Mouse (Mus musculus) neural tube, embryonic 14.5 days (tissue): Measurements from ENCODE around the gene Ccdc83. TPM values are rescaled to one million over a fixed set of nuclear protein-coding genes. Genes with fewer than 3 reads are reported as not detected.
"Not testable (repeated sequence)": the region's sequence is repeated elsewhere in the genome, so short reads cannot be mapped to it uniquely, and the experiment has no call there.

Experiments
- ATAC-seq: fragments of 200-750 bp; cut with Nextera tagmentation; 2 replicates; pipeline ENCODE4 v1.8.0; 2017; ENCODE audit warnings: low read depth, mild to moderate bottlenecking, moderate TSS enrichment, moderate library complexity
- H3K27ac ChIP-seq: fragments of 300-500 bp; sonication (generic); 2 replicates; pipeline ENCODE4 v1.5.1; 2014; ENCODE audit warnings: low read depth, mild to moderate bottlenecking, control low read depth, low read length, moderate library complexity, mixed read lengths
- H3K27me3 ChIP-seq: fragments of 300-500 bp; sonication (generic); 2 replicates; pipeline ENCODE4 v1.6.1; 2014; ENCODE audit warnings: low read length; ENCODE audit not compliant: control insufficient read depth, insufficient read depth
- H3K36me3 ChIP-seq: fragments of 300-500 bp; sonication (generic); 2 replicates; pipeline ENCODE4 v1.6.1; 2014; ENCODE audit warnings: low read length, mixed read lengths; ENCODE audit not compliant: control insufficient read depth, insufficient read depth
- H3K4me1 ChIP-seq: fragments of 300-500 bp; sonication (generic); 2 replicates; pipeline ENCODE4 v1.6.1; 2014; ENCODE audit warnings: low read length; ENCODE audit not compliant: control insufficient read depth, insufficient read depth
- H3K4me2 ChIP-seq: fragments of 300-500 bp; sonication (generic); 2 replicates; pipeline ENCODE4 v1.6.1; 2014; ENCODE audit warnings: mild to moderate bottlenecking, low read depth, low read length, control low read depth
- H3K4me3 ChIP-seq: fragments of 300-500 bp; sonication (generic); 2 replicates; pipeline ENCODE4 v1.5.1; 2014; ENCODE audit warnings: low read depth, low read length, control low read depth, mixed read lengths
- H3K9ac ChIP-seq: fragments of 300-500 bp; sonication (generic); replicated peaks from 2 replicates; pipeline ENCODE4 v1.6.1; 2014; ENCODE audit warnings: low read depth, mild to moderate bottlenecking, control low read depth, low read length, mixed read lengths
- H3K9me3 ChIP-seq: fragments of 300-500 bp; sonication (generic); 2 replicates; pipeline ENCODE4 v1.6.1; 2016; ENCODE audit warnings: low read length; ENCODE audit not compliant: control insufficient read depth
- WGBS: fragments of 180-500 bp; shearing (Covaris S2); extraction: QIAGEN DNeasy Blood & Tissue Kit; methylation state at CpG from one replicate; pipeline ENCODE4 v1.1.7; 2014; 5-methylcytosine and 5-hydroxymethylcytosine counted together
- polyA plus RNA-seq: library from polyadenylated mRNA; unstranded; fragments of >200 nt; fragmentation: Nextera tagmentation; extraction: Ambion mirVana; gene quantifications from 2 replicates; pipeline ENCODE4 v1.2.1, GENCODE M21; 2014

Ccdc83 gene
- polyA plus RNA-seq, 1 experiment from 2014 or later = not detected

DNA sequence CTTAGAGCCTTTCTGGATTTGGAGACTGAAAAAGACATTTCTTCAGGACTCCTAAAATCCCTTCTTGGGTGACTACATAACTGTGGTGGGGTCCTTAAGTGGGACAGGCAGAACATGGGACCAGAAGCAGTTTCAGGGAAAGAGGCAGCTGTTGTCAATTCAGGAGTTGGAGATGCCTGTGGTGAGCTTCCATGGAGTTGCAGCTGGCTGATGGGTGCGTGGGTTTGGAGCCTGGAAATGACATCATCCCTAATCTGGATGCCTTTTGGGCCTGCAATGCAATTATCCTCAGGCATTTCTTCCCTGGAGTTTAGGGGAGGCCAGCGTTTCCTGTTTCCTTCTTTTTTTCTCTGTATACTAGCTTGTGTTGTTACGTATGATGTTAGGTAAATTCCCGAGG lies 31.7 kb downstream of the Ccdc83 start:
- Histone ChIP-seq H3K4me1 (no peaks in the 10 kb centered on the region), H3K27ac (no peak overlapping the region), H3K9ac (no peak overlapping the region), H3K4me2 (no peak overlapping the region), H3K27me3 (no peaks in the 10 kb centered on the region), H3K4me3 (no peak overlapping the region), H3K36me3 (no peaks in the 10 kb centered on the region), H3K9me3 (no peaks in the 10 kb centered on the region)
- ATAC-seq = no peak
- WGBS = 71% methylated on average over 4 of the region's 4 CpGs

DNA sequence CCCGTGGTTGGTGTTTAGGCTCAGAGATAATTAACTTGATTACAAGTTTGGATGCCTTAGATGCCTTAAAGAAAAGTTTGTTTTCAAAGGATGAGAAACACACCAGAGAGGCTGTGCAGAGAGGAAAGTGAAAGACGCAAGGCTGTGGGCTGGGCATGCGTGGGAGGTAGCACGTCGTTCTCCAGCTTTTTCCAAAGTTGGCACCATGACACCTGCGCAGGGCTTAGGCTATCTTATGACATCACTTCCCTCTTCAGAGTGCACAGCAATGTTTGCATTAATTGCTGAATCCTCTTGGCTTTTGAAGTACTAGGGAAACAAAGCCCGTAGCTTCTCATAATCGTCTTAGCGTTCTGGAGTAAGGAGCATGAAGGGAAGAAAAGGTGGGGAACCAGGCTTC lies 34.1 kb downstream of the Ccdc83 start:
- no peak overlapping the region for H3K27ac ChIP-seq
- H3K9me3 ChIP-seq = no peaks in the 10 kb centered on the region
- H3K4me3 ChIP-seq = no peak overlapping the region
- no peaks in the 10 kb centered on the region for H3K27me3 ChIP-seq
- no peaks in the 10 kb centered on the region for H3K36me3 ChIP-seq
- no peak overlapping the region for H3K4me2 ChIP-seq
- ATAC-seq = no peak
- 85% methylated on average over 9 of the region's 9 CpGs for whole genome bisulfite sequencing
- no peaks in the 10 kb centered on the region for H3K4me1 ChIP-seq
- no peak overlapping the region for H3K9ac ChIP-seq

DNA sequence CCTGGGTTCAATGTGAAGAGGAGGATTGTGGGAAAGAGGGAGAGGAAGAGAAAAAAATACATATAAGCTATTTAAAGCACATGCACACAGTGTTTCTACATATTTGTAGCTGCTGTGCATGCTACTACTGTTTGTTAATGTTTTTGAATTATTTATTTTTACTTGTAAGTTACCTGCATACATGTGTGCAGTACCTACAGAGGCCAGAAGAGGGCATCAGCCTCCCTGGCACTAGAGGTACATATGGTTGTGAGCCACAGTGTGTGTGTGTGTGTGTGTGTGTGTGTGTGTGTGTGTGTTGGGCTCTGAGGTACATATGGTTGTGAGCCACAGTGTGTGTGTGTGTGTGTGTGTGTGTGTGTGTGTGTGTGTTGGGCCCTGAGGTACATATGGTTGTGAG lies 36.7 kb downstream of the Ccdc83 start:
- not testable (repeated sequence) for H3K9ac ChIP-seq, ATAC-seq, H3K4me2 ChIP-seq, H3K4me3 ChIP-seq, H3K36me3 ChIP-seq, H3K4me1 ChIP-seq, H3K27me3 ChIP-seq, H3K27ac ChIP-seq, H3K9me3 ChIP-seq

DNA sequence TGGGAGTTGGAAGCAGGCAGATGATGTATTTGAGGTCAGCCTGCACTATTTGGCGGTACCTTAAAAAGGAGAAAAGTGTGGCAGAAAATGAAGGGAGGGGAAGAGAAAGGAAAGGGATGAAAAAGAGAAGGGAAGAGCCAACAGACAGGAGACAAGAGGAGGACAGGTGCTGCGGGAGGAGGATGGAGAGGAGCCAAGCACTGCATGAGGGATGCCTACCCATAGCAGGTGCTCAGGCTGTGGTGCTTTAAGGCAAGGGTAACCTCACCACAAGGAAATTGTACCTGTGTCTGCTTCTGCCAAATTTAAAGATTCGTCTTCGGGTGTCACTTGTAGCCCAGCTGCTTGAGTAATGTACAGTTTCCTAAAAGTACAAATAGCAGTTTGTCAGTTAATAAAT lies 37.5 kb downstream of the Ccdc83 start:
- H3K4me1 ChIP-seq = no peaks in the 10 kb centered on the region
- no peaks in the 10 kb centered on the region for H3K9me3 ChIP-seq
- no peak overlapping the region for H3K4me2 ChIP-seq
- no peak overlapping the region for H3K4me3 ChIP-seq
- no peak for ATAC-seq
- H3K27ac ChIP-seq = no peak overlapping the region
- no peak overlapping the region for H3K9ac ChIP-seq
- H3K36me3 ChIP-seq = no peaks in the 10 kb centered on the region
- no peaks in the 10 kb centered on the region for H3K27me3 ChIP-seq
- WGBS = 90% methylated on average over 4 of the region's 4 CpGs

GRCm38 (mm10) chr7:90221487-90221886 lies 44.1 kb downstream of the Ccdc83 start:
- Histone ChIP-seq H3K27ac (no peak overlapping the region), H3K9ac (no peak overlapping the region), H3K4me2 (no peak overlapping the region), H3K4me3 (no peak overlapping the region), H3K9me3 (no peaks in the 10 kb centered on the region), H3K36me3 (no peaks in the 10 kb centered on the region), H3K4me1 (no peaks in the 10 kb centered on the region), H3K27me3 (no peaks in the 10 kb centered on the region)
- no peak for ATAC-seq
- WGBS = 88% methylated on average over 2 of the region's 2 CpGs

GRCm38 (mm10) chr7:90218122-90218521 lies 47.5 kb downstream of the Ccdc83 start:
- 86% methylated on average over 5 of the region's 5 CpGs for WGBS
- no peak overlapping the region for H3K27ac ChIP-seq
- ATAC-seq = no peak
- no peak overlapping the region for H3K9ac ChIP-seq
- H3K4me2 ChIP-seq = no peak overlapping the region
- H3K4me1 ChIP-seq = no peaks in the 10 kb centered on the region
- H3K4me3 ChIP-seq = no peak overlapping the region
- no peaks in the 10 kb centered on the region for H3K27me3 ChIP-seq
- H3K9me3 ChIP-seq = no peaks in the 10 kb centered on the region
- no peaks in the 10 kb centered on the region for H3K36me3 ChIP-seq

- no peaks in the 10 kb centered on the region for H3K4me1 ChIP-seq
- no peak for ATAC-seq
- H3K27me3 ChIP-seq = no peaks in the 10 kb centered on the region
- no peak overlapping the region for H3K9ac ChIP-seq
- H3K4me2 ChIP-seq = no peak overlapping the region
- WGBS = 60% methylated on average over 8 of the region's 8 CpGs
- H3K27ac ChIP-seq = no peak overlapping the region
- H3K9me3 ChIP-seq = no peaks in the 10 kb centered on the region
- H3K36me3 ChIP-seq = no peaks in the 10 kb centered on the region
- H3K4me3 ChIP-seq = no peak overlapping the region
Measured at GRCm38 (mm10) chr7:90216511-90216910, 49.1 kb downstream of the Ccdc83 start.

DNA sequence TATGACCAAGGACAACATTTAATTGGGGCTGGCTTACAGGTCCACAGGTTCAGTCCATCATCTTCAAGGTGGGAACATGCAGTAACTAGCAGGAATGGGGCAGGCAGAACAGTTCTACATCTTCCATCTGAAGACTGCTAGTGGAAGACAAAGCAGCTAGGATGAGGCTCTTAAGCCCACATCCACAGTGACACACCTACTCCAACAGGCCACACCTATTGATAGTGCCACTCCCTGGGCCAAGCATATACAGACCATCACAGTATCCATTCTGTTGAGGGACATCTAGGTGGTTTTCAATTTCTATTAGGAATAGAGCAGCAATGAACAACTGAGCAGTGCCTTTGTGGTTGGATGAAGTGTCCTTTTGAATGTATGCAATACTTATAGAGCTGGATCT lies 54.6 kb downstream of the Ccdc83 start:
- no peak for ATAC-seq
- H3K27me3 ChIP-seq = no peaks in the 10 kb centered on the region
- no peaks in the 10 kb centered on the region for H3K9me3 ChIP-seq
- H3K9ac ChIP-seq = no peak overlapping the region
- H3K4me3 ChIP-seq = no peak overlapping the region
- no peak overlapping the region for H3K4me2 ChIP-seq
- H3K36me3 ChIP-seq = peaks cover 7% of the 10 kb centered on the region; the same call in 1 of the 2 replicates
- no peaks in the 10 kb centered on the region for H3K4me1 ChIP-seq
- no peak overlapping the region for H3K27ac ChIP-seq

- no peaks in the 10 kb centered on the region for H3K4me1 ChIP-seq
- no peak overlapping the region for H3K4me2 ChIP-seq
- ATAC-seq = no peak
- H3K36me3 ChIP-seq = peaks cover 7% of the 10 kb centered on the region; the same call in 1 of the 2 replicates
- no peak overlapping the region for H3K9ac ChIP-seq
- WGBS = 87% methylated on average over 2 of the region's 2 CpGs
- H3K27me3 ChIP-seq = no peaks in the 10 kb centered on the region
- no peak overlapping the region for H3K4me3 ChIP-seq
- H3K9me3 ChIP-seq = no peaks in the 10 kb centered on the region
- no peak overlapping the region for H3K27ac ChIP-seq
Measured at GRCm38 (mm10) chr7:90210116-90210515, 55.5 kb downstream of the Ccdc83 start.

DNA sequence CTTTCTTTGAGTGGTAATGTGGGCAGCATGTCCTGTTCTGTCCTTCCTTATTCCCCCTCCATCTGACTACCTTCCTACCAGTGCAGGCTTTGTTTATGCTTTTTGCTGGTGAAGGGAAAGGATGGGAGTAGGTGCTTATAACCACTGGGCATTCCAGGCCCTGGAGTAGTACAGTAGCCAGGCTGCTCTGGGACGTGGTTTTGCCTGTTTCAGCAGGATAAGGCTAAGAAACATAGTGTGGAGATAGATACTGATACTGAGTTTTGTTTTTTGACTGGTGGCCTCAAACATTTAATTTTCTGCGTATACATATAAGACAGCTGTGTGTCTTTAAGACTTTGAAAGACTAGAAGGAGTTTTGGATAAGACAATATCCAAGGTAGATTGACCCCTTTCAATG lies 61.7 kb downstream of the Ccdc83 start:
- no peaks in the 10 kb centered on the region for H3K4me1 ChIP-seq
- no peaks in the 10 kb centered on the region; the same call in 1 of the 2 replicates for H3K36me3 ChIP-seq
- H3K4me2 ChIP-seq = no peak overlapping the region
- 90% methylated on average over 2 of the region's 2 CpGs for WGBS
- H3K4me3 ChIP-seq = no peak overlapping the region
- H3K27me3 ChIP-seq = no peaks in the 10 kb centered on the region
- H3K27ac ChIP-seq = no peak overlapping the region
- H3K9ac ChIP-seq = no peak overlapping the region
- ATAC-seq = no peak
- no peaks in the 10 kb centered on the region for H3K9me3 ChIP-seq
